Mouse (Mus musculus): ENCODE results near the gene Arhgap8. TPM values are rescaled to one million over a fixed set of nuclear protein-coding genes. Genes with fewer than 3 reads are reported as not detected.

Arhgap8 gene
- polyA plus RNA-seq, 1 experiment from 2014 or later, result 3.1 TPM

- Histone ChIP-seq H3K27me3 (replicated peaks; ENCODE audit: control insufficient read depth, insufficient read depth, low read length) (no peaks in the 10 kb centered on the region), H3K4me1 (ENCODE audit: control insufficient read depth, insufficient read depth, low read length) (peaks cover 3% of the 10 kb centered on the region; the same call in 1 of the 2 replicates), H3K36me3 (ENCODE audit: control insufficient read depth, insufficient read depth, low read length) (peaks cover 34% of the 10 kb centered on the region; the same call in 1 of the 2 replicates), H3K9me3 (ENCODE audit: control insufficient read depth, low read length) (no peaks in the 10 kb centered on the region), H3K9ac (ENCODE audit: low read depth, low read length) (no peak overlapping the region), H3K4me3 (ENCODE audit: low read depth, low read length) (no peak overlapping the region), H3K27ac (replicated peaks; ENCODE audit: low read depth, low read length) (no peak overlapping the region), H3K4me2 (ENCODE audit: low read depth, low read length) (no peak overlapping the region)
- DNase-seq (ENCODE audit: low spot score) (no peak), ATAC-seq (ENCODE audit: low read depth) (no peak)
- WGBS, result 83% methylated on average over 22 of the region's 29 CpGs
Measured at GRCm38 (mm10) chr15:84702391-84703345, 17.2 kb upstream of the Arhgap8 start.

- Histone ChIP-seq H3K9me3 (ENCODE audit: control insufficient read depth, low read length) (no peaks in the 10 kb centered on the region), H3K4me1 (ENCODE audit: control insufficient read depth, insufficient read depth, low read length) (no peaks in the 10 kb centered on the region), H3K9ac (ENCODE audit: low read depth, low read length) (no peak overlapping the region), H3K36me3 (ENCODE audit: control insufficient read depth, insufficient read depth, low read length) (peaks cover 33% of the 10 kb centered on the region; the same call in 1 of the 2 replicates), H3K27ac (replicated peaks; ENCODE audit: low read depth, low read length) (no peak overlapping the region), H3K27me3 (replicated peaks; ENCODE audit: control insufficient read depth, insufficient read depth, low read length) (no peaks in the 10 kb centered on the region), H3K4me2 (ENCODE audit: low read depth, low read length) (no peak overlapping the region), H3K4me3 (ENCODE audit: low read depth, low read length) (no peak overlapping the region)
- DNase-seq (ENCODE audit: low spot score) (no peak), ATAC-seq (ENCODE audit: low read depth) (no peak)
- WGBS, result 90% methylated on average over 7 of the region's 7 CpGs
Measured at GRCm38 (mm10) chr15:84703992-84704391, 15.9 kb upstream of the Arhgap8 start.

GRCm38 (mm10) chr15:84705351-84705901, 14.4 kb upstream of the Arhgap8 start:
- Histone ChIP-seq H3K27ac (replicated peaks; ENCODE audit: low read depth, low read length) (no peak overlapping the region), H3K4me1 (ENCODE audit: control insufficient read depth, insufficient read depth, low read length) (no peaks in the 10 kb centered on the region), H3K36me3 (ENCODE audit: control insufficient read depth, insufficient read depth, low read length) (peaks cover 25% of the 10 kb centered on the region; the same call in 1 of the 2 replicates), H3K27me3 (replicated peaks; ENCODE audit: control insufficient read depth, insufficient read depth, low read length) (no peaks in the 10 kb centered on the region), H3K4me2 (ENCODE audit: low read depth, low read length) (no peak overlapping the region), H3K4me3 (ENCODE audit: low read depth, low read length) (no peak overlapping the region), H3K9ac (ENCODE audit: low read depth, low read length) (no peak overlapping the region), H3K9me3 (ENCODE audit: control insufficient read depth, low read length) (no peaks in the 10 kb centered on the region)
- WGBS, result 83% methylated on average over 6 of the region's 6 CpGs
- DNase-seq (ENCODE audit: low spot score), result no peak
- ATAC-seq (ENCODE audit: low read depth), result no peak

GRCm38 (mm10) chr15:84706983-84707619, 12.8 kb upstream of the Arhgap8 start:
- Histone ChIP-seq H3K4me1 (ENCODE audit: control insufficient read depth, insufficient read depth, low read length) (no peaks in the 10 kb centered on the region), H3K27me3 (replicated peaks; ENCODE audit: control insufficient read depth, insufficient read depth, low read length) (no peaks in the 10 kb centered on the region), H3K9me3 (ENCODE audit: control insufficient read depth, low read length) (no peaks in the 10 kb centered on the region), H3K27ac (replicated peaks; ENCODE audit: low read depth, low read length) (no peak overlapping the region), H3K36me3 (ENCODE audit: control insufficient read depth, insufficient read depth, low read length) (peaks cover 14% of the 10 kb centered on the region; the same call in 1 of the 2 replicates), H3K4me3 (ENCODE audit: low read depth, low read length) (no peak overlapping the region), H3K9ac (ENCODE audit: low read depth, low read length) (no peak overlapping the region), H3K4me2 (ENCODE audit: low read depth, low read length) (no peak overlapping the region)
- DNase-seq (ENCODE audit: low spot score) (no peak), ATAC-seq (ENCODE audit: low read depth) (no peak)
- WGBS, result 58% methylated on average over 6 of the region's 6 CpGs

GRCm38 (mm10) chr15:84712566-84713405, 7.1 kb upstream of the Arhgap8 start:
- Histone ChIP-seq H3K27ac (replicated peaks; ENCODE audit: low read depth, low read length) (no peak overlapping the region), H3K9ac (ENCODE audit: low read depth, low read length) (no peak overlapping the region), H3K4me3 (ENCODE audit: low read depth, low read length) (no peak overlapping the region), H3K4me1 (ENCODE audit: control insufficient read depth, insufficient read depth, low read length) (peaks cover 5% of the 10 kb centered on the region; the same call in 1 of the 2 replicates), H3K36me3 (ENCODE audit: control insufficient read depth, insufficient read depth, low read length) (no peaks in the 10 kb centered on the region), H3K9me3 (ENCODE audit: control insufficient read depth, low read length) (no peaks in the 10 kb centered on the region), H3K4me2 (ENCODE audit: low read depth, low read length) (no peak overlapping the region), H3K27me3 (replicated peaks; ENCODE audit: control insufficient read depth, insufficient read depth, low read length) (no peaks in the 10 kb centered on the region)
- ATAC-seq (ENCODE audit: low read depth), result peak; percentile 11; the same call in 1 of the 2 replicates
- DNase-seq (ENCODE audit: low spot score), result peak; percentile 59
- WGBS, result 59% methylated on average over 14 of the region's 14 CpGs

- Histone ChIP-seq H3K4me3 (ENCODE audit: low read depth, low read length) (peak overlapping the region; percentile 13), H3K4me2 (ENCODE audit: low read depth, low read length) (peak overlapping the region; percentile 53), H3K27ac (replicated peaks; ENCODE audit: low read depth, low read length) (peak overlapping the region; percentile 77), H3K4me1 (ENCODE audit: control insufficient read depth, insufficient read depth, low read length) (peaks cover 8% of the 10 kb centered on the region; the same call in 1 of the 2 replicates), H3K27me3 (replicated peaks; ENCODE audit: control insufficient read depth, insufficient read depth, low read length) (peaks cover 6% of the 10 kb centered on the region; the same call in 1 of the 2 replicates), H3K9ac (ENCODE audit: low read depth, low read length) (peak overlapping the region; percentile 55), H3K36me3 (ENCODE audit: control insufficient read depth, insufficient read depth, low read length) (no peaks in the 10 kb centered on the region), H3K9me3 (ENCODE audit: control insufficient read depth, low read length) (no peaks in the 10 kb centered on the region)
- DNase-seq (ENCODE audit: low spot score) (peak; percentile 92), ATAC-seq (ENCODE audit: low read depth) (peak; percentile 88)
- WGBS, result under 1% methylated on average over 17 of the region's 17 CpGs
Measured at GRCm38 (mm10) chr15:84714730-84715129, 5.1 kb upstream of the Arhgap8 start.

GRCm38 (mm10) chr15:84715132-84715531, 4.7 kb upstream of the Arhgap8 start:
- WGBS, result 37% methylated on average over 11 of the region's 11 CpGs
- no peaks in the 10 kb centered on the region for H3K36me3 ChIP-seq (ENCODE audit: control insufficient read depth, insufficient read depth, low read length)
- H3K9ac ChIP-seq (ENCODE audit: low read depth, low read length), result peak overlapping the region; percentile 55
- peak overlapping the region; percentile 53 for H3K4me2 ChIP-seq (ENCODE audit: low read depth, low read length)
- no peak for DNase-seq (ENCODE audit: low spot score)
- H3K27me3 ChIP-seq (replicated peaks; ENCODE audit: control insufficient read depth, insufficient read depth, low read length), result peaks cover 8% of the 10 kb centered on the region; the same call in 1 of the 2 replicates
- no peaks in the 10 kb centered on the region for H3K9me3 ChIP-seq (ENCODE audit: control insufficient read depth, low read length)
- H3K4me3 ChIP-seq (ENCODE audit: low read depth, low read length), result peak overlapping the region; percentile 13
- peaks cover 12% of the 10 kb centered on the region for H3K4me1 ChIP-seq (ENCODE audit: control insufficient read depth, insufficient read depth, low read length)
- ATAC-seq (ENCODE audit: low read depth), result no peak; the same call in 1 of the 2 replicates
- peak overlapping the region; percentile 77 for H3K27ac ChIP-seq (replicated peaks; ENCODE audit: low read depth, low read length)
